Mouse (Mus musculus): ENCODE measurements at regions not wholly inside any gene's neighbourhood (a gene's known extent, or its start where the extent isn't known, plus 50 kb on each side); places are given as distances from the start of the nearest gene placed in this dataset.
"Not testable (repeated sequence)": the region's sequence is repeated elsewhere in the genome, so short reads cannot be mapped to it uniquely, and the experiment has no call there.

- not testable (repeated sequence) for DNase-seq
Observed at GRCm38 (mm10) chr10:51397016-51397415, 83.4 kb upstream of the Gm49339 start.

DNA sequence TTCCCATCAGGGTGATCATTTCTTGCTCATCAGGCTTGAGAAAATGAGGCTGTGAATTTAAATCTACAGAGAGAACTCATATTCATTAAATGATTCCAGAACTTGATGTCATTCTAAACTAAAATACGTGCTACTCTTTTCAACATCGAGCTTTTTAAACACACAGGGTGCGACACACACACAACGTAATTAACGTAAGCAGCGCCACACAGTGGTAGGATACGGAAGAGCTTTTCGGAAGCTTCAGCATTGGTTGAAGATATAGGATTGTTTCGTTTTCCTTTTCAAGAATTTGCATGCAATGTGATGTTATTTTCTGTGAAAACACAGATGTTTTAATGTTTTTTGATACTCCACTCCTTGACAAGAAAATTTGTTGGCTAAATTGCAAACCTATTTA lies 75.3 kb upstream of the Gm49339 start:
- DNase-seq: peak; percentile 62

DNA sequence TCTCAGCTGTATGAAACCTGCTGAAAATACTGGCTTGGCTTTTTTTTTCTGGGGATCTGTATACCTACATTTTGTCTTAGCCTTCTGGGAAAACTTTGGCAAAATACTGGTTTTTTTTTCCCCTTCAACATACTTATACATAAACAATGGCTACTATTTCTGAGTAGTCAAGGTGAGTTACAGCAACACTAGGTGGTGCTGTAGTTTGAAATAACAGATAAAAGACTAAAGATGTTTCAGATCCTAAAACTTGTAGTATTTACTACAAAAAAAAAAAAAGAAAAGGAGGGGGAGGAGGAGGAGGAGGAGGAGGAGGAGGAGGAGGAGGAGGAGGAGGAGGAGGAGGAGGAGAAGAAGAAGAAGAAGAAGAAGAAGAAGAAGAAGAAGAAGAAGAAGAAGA lies 67.6 kb upstream of the Gm49339 start:
- no peak for DNase-seq

- DNase-seq: no peak
Observed at GRCm38 (mm10) chr10:51414512-51414911, 65.9 kb upstream of the Gm49339 start.

GRCm38 (mm10) chr10:51416723-51417122 lies 63.7 kb upstream of the Gm49339 start:
- no peak for DNase-seq

GRCm38 (mm10) chr10:51417221-51417911 lies 63.0 kb upstream of the Gm49339 start:
- DNase-seq: no peak

DNA sequence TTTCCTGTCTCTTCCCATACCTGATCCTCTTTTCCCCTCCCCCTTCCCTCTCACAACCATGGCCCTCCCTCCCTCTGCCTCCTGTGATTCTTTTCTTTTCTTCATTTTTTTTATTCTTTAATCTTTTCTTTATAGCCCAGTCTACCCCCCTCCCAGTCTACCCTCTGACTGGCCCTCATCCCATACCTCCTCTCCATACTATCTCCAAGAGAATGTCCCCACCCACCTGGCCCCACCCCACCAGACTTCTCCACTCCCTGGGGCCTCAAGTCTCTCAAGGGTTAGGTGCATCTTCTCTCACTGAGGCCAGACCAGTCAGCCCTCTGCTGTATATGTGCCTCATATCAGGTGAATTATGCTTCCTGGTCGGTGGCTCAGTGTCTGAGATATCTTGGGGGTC lies 61.9 kb upstream of the Gm49339 start:
- no peak for DNase-seq

GRCm38 (mm10) chr10:51422501-51422900 lies 57.9 kb upstream of the Gm49339 start:
- DNase-seq: no peak

All from kidney, adult 9 months (tissue).